Mouse (Mus musculus): ENCODE results near the gene Lce1d.
"Not testable (repeated sequence)": the region's sequence is repeated elsewhere in the genome, so short reads cannot be mapped to it uniquely, and the experiment has no call there.

The Lce1d gene

GRCm38 (mm10) chr3:92687110-92687509 is at the start of gene Lce1d:
Lce1d (minus strand) TSS chr3:92687210.
- no peak for DNase-seq (ENCODE audit: low spot score)

GRCm38 (mm10) chr3:92722631-92723030 is 35.6 kb upstream of the Lce1d start:
- DNase-seq (ENCODE audit: low spot score): no peak

- no peak for DNase-seq (ENCODE audit: low spot score)
These were observed 33.2 kb upstream of the Lce1d start, which contains the start of gene Lce1f for GRCm38 (mm10) chr3:92720250-92720649. Lce1f (minus strand) TSS chr3:92720350.

- DNase-seq (ENCODE audit: low spot score): no peak
These were observed 28.1 kb upstream of the Lce1d start for GRCm38 (mm10) chr3:92715122-92715521.

- DNase-seq (ENCODE audit: low spot score): no peak
These were observed 22.0 kb upstream of the Lce1d start, which contains the start of gene Lce1e for GRCm38 (mm10) chr3:92708974-92709373. Lce1e (minus strand) TSS chr3:92709074.

GRCm38 (mm10) chr3:92694613-92695012 is 7.6 kb upstream of the Lce1d start:
- no peak for DNase-seq (ENCODE audit: low spot score)

- no peak for DNase-seq (ENCODE audit: low spot score)
These were observed 4.7 kb upstream of the Lce1d start for GRCm38 (mm10) chr3:92691688-92692087.

GRCm38 (mm10) chr3:92689154-92689553 is 2.1 kb upstream of the Lce1d start:
- not testable (repeated sequence) for DNase-seq (ENCODE audit: low spot score)

GRCm38 (mm10) chr3:92678947-92679346 is 8.1 kb downstream of the Lce1d start, which contains the start of gene Lce1c:
Lce1c (plus strand) TSS chr3:92679247.
- DNase-seq (ENCODE audit: low spot score): no peak

GRCm38 (mm10) chr3:92670215-92670614 is 16.8 kb downstream of the Lce1d start, which contains the start of gene Lce1a2:
Lce1a2 (minus strand) TSS chr3:92670315.
- no peak for DNase-seq (ENCODE audit: low spot score)

- no peak for DNase-seq (ENCODE audit: low spot score)
These were observed 30.2 kb downstream of the Lce1d start, which contains the start of gene Lce1b for GRCm38 (mm10) chr3:92656826-92657225. Lce1b (minus strand) TSS chr3:92656926.

GRCm38 (mm10) chr3:92648207-92648606 is 38.8 kb downstream of the Lce1d start, which contains the start of gene Lce1a1:
Lce1a1 (minus strand) TSS chr3:92648307.
- no peak for DNase-seq (ENCODE audit: low spot score)

- no peak for DNase-seq (ENCODE audit: low spot score)
These were observed 47.2 kb downstream of the Lce1d start for GRCm38 (mm10) chr3:92639854-92640253.

GRCm38 (mm10) chr3:92638653-92638991 is 48.4 kb downstream of the Lce1d start:
- no peak for DNase-seq (ENCODE audit: low spot score)

- DNase-seq (ENCODE audit: low spot score): no peak
These were observed 49.0 kb downstream of the Lce1d start for GRCm38 (mm10) chr3:92637745-92638652.

All from urinary bladder, postnatal 10 days (tissue).